Mouse (Mus musculus) brain, embryonic 14.5 days (tissue): Measurements from ENCODE around the gene Zfp652.

Source experiments
- CTCF ChIP-seq: fragments of 200-500 bp; IDR thresholded peaks from 2 replicates; pipeline ENCODE4 v1.5.1; 2012; ENCODE audit warnings: inconsistent platforms, mild to moderate bottlenecking, moderate library complexity, borderline replicate concordance; ENCODE audit not compliant: insufficient read depth, insufficient read length; ENCODE audit errors: extremely low read depth
- POLR2A ChIP-seq: fragments of 200-500 bp; IDR thresholded peaks from 2 replicates; pipeline ENCODE4 v1.6.1; 2012; ENCODE audit warnings: mild to moderate bottlenecking, inconsistent platforms, borderline replicate concordance; ENCODE audit not compliant: poor library complexity, insufficient read depth, insufficient read length, severe bottlenecking; ENCODE audit errors: extremely low read depth

- TF ChIP-seq CTCF (no peak), POLR2A (no peak)
These were observed 68.0 kb downstream of the Zfp652 start for GRCm38 (mm10) chr11:95780480-95780879.
